Mouse (Mus musculus) ES-E14 (cell line): ENCODE results near the gene Ergic1. TPM values are rescaled to one million over a fixed set of nuclear protein-coding genes. Genes with fewer than 3 reads are reported as not detected.

ENCODE experiments used
- DNase-seq: peaks from one replicate; pipeline ENCODE4 v3.0.0-alpha.2; 2013; ENCODE audit warnings: low read depth, low spot score
- H3K27ac ChIP-seq: 2 replicates; pipeline ENCODE4 v1.5.1; 2012; ENCODE audit warnings: low read depth, mild to moderate bottlenecking, low read length, moderate library complexity, mixed read lengths; ENCODE audit not compliant: poor library complexity, insufficient read depth, severe bottlenecking
- H3K36me3 ChIP-seq: 2 replicates; pipeline ENCODE4 v1.6.1; 2012; ENCODE audit warnings: mild to moderate bottlenecking, low read length, moderate library complexity, mixed read lengths; ENCODE audit not compliant: control insufficient read depth, poor library complexity, insufficient read depth, severe bottlenecking
- H3K4me1 ChIP-seq, 2 experiments: fragments of 150-350 bp in 1 of 2; sonication (generic) in 1 of 2; 2 replicates each; pipeline ENCODE4 v1.6.1; 2012; ENCODE audit warnings: low read length in 2 of 2, mild to moderate bottlenecking in 1 of 2, mixed read lengths in 1 of 2; ENCODE audit not compliant: control insufficient read depth in 2 of 2, insufficient read depth in 2 of 2, poor library complexity in 1 of 2
- H3K4me3 ChIP-seq, 2 experiments: fragments of 150-350 bp in 1 of 2; sonication (generic) in 1 of 2; 2 replicates each; pipeline ENCODE4 v1.5.1; 2012; ENCODE audit warnings: low read length in 2 of 2, low read depth in 1 of 2, mild to moderate bottlenecking in 1 of 2, mixed read lengths in 1 of 2; ENCODE audit not compliant: insufficient read depth in 1 of 2, poor library complexity in 1 of 2, severe bottlenecking in 1 of 2
- H3K9ac ChIP-seq: 2 replicates; pipeline ENCODE4 v1.6.1; 2012; ENCODE audit warnings: low read depth, mild to moderate bottlenecking, low read length, mixed read lengths; ENCODE audit not compliant: poor library complexity, insufficient read depth, severe bottlenecking
- H3K9me3 ChIP-seq: fragments of 150-350 bp; sonication (generic); 2 replicates; pipeline ENCODE4 v1.6.1; 2012; ENCODE audit warnings: low read depth, mild to moderate bottlenecking, low read length; ENCODE audit not compliant: control insufficient read depth, insufficient read depth
- CHD2 ChIP-seq: IDR thresholded peaks from 2 replicates; pipeline ENCODE4 v1.6.1; 2014; ENCODE audit warnings: mild to moderate bottlenecking, low read depth, low read length, inconsistent platforms
- HCFC1 ChIP-seq: IDR thresholded peaks from 2 replicates; pipeline ENCODE4 v1.6.1; 2012; ENCODE audit warnings: low read length, inconsistent platforms, borderline replicate concordance; ENCODE audit not compliant: insufficient read depth
- MAFK ChIP-seq: IDR thresholded peaks from 2 replicates; pipeline ENCODE4 v1.6.1; 2014; ENCODE audit warnings: mild to moderate bottlenecking, low read depth, low read length, inconsistent platforms; ENCODE audit not compliant: insufficient read depth
- ZC3H11A ChIP-seq: IDR thresholded peaks from 2 replicates; pipeline ENCODE4 v1.6.1; 2012; ENCODE audit warnings: low read depth, mild to moderate bottlenecking, inconsistent platforms, low read length, borderline replicate concordance
- ZNF384 ChIP-seq: IDR thresholded peaks from 2 replicates; pipeline ENCODE4 v1.6.1; 2012; ENCODE audit warnings: low read depth, low read length, inconsistent platforms
- in situ Hi-C, 2 experiments: fragments of 600-800 bp; cut with MboI; formaldehyde crosslinking; loops; one replicate each; pipeline ENCODE4 v1.15.1; 2025; ENCODE audit warnings: low sequenced_read_pairs in 2 of 2, inconsistent platforms in 1 of 2; ENCODE audit not compliant: unreplicated experiment in 2 of 2
- total RNA-seq: library from RNA; depleted of rRNA; stranded (reverse); fragments of 300-350 nt; gene quantifications from 2 replicates; pipeline ENCODE4 v1.2.3, GENCODE M21; 2012

The Ergic1 gene
- total RNA-seq, 1 experiment = 97.5 TPM

GRCm38 (mm10) chr17:26662204-26662603 lies 100.9 kb downstream of the Ergic1 start:
- in situ Hi-C loops = no loop called here
- Histone ChIP-seq H3K4me1 (peaks cover 2% of the 10 kb centered on the region in 2 experiments; a peak in 1 of 4 replicates), H3K4me3 (no peak overlapping the region), H3K9ac (no peak overlapping the region), H3K36me3 (no peaks in the 10 kb centered on the region), H3K9me3 (no peaks in the 10 kb centered on the region), H3K27ac (no peak overlapping the region)
- TF ChIP-seq ZC3H11A (no peak), MAFK (no peak), ZNF384 (no peak), CHD2 (no peak), HCFC1 (no peak)
- no peak for DNase-seq

GRCm38 (mm10) chr17:26662978-26663683 lies 101.8 kb downstream of the Ergic1 start, which contains the start of gene Atp6v0e:
Gene Atp6v0e (plus strand): TSS chr17:26663231.
- TF ChIP-seq HCFC1 = peak; percentile 72; the same call in 1 of the 2 replicates
- no peak for TF ChIP-seq ZC3H11A
- no peak for TF ChIP-seq MAFK
- TF ChIP-seq CHD2 = no peak
- no peak for TF ChIP-seq ZNF384
- in situ Hi-C loops = no loop called here

DNA sequence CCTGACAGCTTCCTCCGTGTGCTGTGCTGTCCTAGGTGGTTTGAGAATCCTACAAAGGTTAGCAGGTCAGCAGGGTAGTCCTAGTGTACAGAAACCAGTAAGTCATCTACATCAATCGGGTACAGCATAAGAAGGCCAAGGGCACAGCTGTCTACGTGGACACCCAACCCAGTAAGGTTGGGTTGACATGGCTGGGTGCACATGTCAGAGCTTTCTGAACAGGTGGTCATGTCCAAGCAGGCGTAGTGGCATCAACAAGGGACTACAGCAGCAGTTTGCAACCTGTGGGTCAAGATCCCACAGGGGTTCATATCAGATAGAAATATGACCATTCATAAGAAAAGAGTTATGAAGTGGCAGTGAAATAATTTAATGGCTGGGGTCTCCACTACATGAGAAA lies 104.3 kb downstream of the Ergic1 start:
- Histone ChIP-seq H3K4me3 (no peak overlapping the region), H3K9ac (no peak overlapping the region), H3K4me1 (peaks cover 2% of the 10 kb centered on the region in 2 experiments; a peak in 1 of 4 replicates), H3K36me3 (no peaks in the 10 kb centered on the region), H3K27ac (no peak overlapping the region), H3K9me3 (no peaks in the 10 kb centered on the region)
- TF ChIP-seq MAFK (no peak), ZNF384 (no peak), CHD2 (no peak), HCFC1 (no peak), ZC3H11A (no peak)
- in situ Hi-C loops = no loop called here
- DNase-seq = no peak

More at GRCm38 (mm10) chr17:26662978-26663683, 101.8 kb downstream of the Ergic1 start, which contains the start of gene Atp6v0e:
- no peaks in the 10 kb centered on the region for H3K36me3 ChIP-seq
- peak within 1 kb of the TSS; percentile 84 for H3K9ac ChIP-seq
- DNase-seq = peak; percentile 96
- H3K4me3 ChIP-seq = peak within 1 kb of the TSS; percentile 75 to 83
- peaks cover 2% of the 10 kb centered on the region in 2 experiments; a peak in 1 of 4 replicates for H3K4me1 ChIP-seq
- no peaks in the 10 kb centered on the region for H3K9me3 ChIP-seq
- H3K27ac ChIP-seq = no peak within 1 kb of the TSS

DNA sequence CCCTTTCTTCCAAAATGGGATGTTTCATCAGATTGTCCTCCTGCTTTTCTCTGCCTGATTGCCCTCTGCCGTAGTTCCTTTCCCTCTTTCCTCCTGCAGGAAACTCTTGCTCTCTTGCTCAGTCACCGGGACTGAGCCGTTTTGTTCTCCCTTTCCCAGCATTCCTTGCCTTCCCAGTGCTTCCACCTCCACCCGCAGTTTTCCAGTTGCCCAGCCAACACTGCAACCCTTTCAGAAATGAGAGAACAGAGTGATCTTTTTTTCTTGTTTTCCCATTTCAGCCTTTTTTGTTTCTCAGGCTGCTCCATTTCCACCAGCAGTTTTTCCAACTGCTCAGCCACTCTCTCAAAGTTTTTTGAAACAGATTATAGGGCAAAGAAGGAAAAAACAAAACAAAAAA lies 110.0 kb downstream of the Ergic1 start:
- Histone ChIP-seq H3K4me3 (no peak overlapping the region), H3K4me1 (peaks cover 0 to 2% of the 10 kb centered on the region in 2 experiments; a peak in 1 of 4 replicates), H3K27ac (no peak overlapping the region), H3K9ac (no peak overlapping the region), H3K36me3 (no peaks in the 10 kb centered on the region), H3K9me3 (no peaks in the 10 kb centered on the region)
- in situ Hi-C loops = no loop called here
- DNase-seq = no peak
- no peak for TF ChIP-seq ZNF384
- TF ChIP-seq MAFK = no peak
- no peak for TF ChIP-seq HCFC1
- TF ChIP-seq CHD2 = no peak
- no peak for TF ChIP-seq ZC3H11A
